Mouse (Mus musculus): ENCODE results near the gene Iqcg.

GRCm38 (mm10) chr16:33048004-33048403 lies 8.0 kb downstream of the Iqcg start:
- TF ChIP-seq ZC3H11A (IDR thresholded peaks at IDR 0.05; ENCODE audit: borderline replicate concordance, low read depth, low read length) (no peak), HCFC1 (IDR thresholded peaks at IDR 0.05; ENCODE audit: borderline replicate concordance, insufficient read depth, low read length) (no peak), CHD2 (IDR thresholded peaks at IDR 0.05; ENCODE audit: low read depth, low read length) (no peak), ZNF384 (IDR thresholded peaks at IDR 0.05; ENCODE audit: low read depth, low read length) (no peak), MAFK (IDR thresholded peaks at IDR 0.05; ENCODE audit: insufficient read depth, low read depth, low read length) (no peak)

All from ES-E14 (cell line).